Mouse (Mus musculus): ENCODE results near the gene Prkg1.

- TF ChIP-seq MAFK (IDR thresholded peaks at IDR 0.05; ENCODE audit: insufficient read depth, low read depth, low read length) (no peak), CHD2 (IDR thresholded peaks at IDR 0.05; ENCODE audit: low read depth, low read length) (no peak), ZNF384 (IDR thresholded peaks at IDR 0.05; ENCODE audit: low read depth, low read length) (no peak)
Observed at GRCm38 (mm10) chr19:30948202-30948601, 816.6 kb downstream of the Prkg1 start.

Measured in ES-E14 (cell line).